Mouse (Mus musculus): Measurements from ENCODE around the gene Cited1. TPM values are rescaled to one million over a fixed set of nuclear protein-coding genes. Genes with fewer than 3 reads are reported as not detected.
"Not testable (repeated sequence)": the region's sequence is repeated elsewhere in the genome, so short reads cannot be mapped to it uniquely, and the experiment has no call there.

Gene Cited1
- total RNA-seq (2021) = 1 to 10 TPM; 2.8 to 4.1 TPM

GRCm38 (mm10) chrX:102251937-102252860, at the start of gene Cited1:
TSS of gene Cited1 (minus strand) at chrX:102252181.
- intact Hi-C loops (cut with DNase I) = no loop called here
- peak; percentile 43 to 52 for DNase-seq (ENCODE audit: low spot score in 2 of 2)

GRCm38 (mm10) chrX:102284889-102285288, 32.9 kb upstream of the Cited1 start:
- intact Hi-C loops (cut with DNase I) = no loop called here
- DNase-seq (ENCODE audit: low spot score in 2 of 2) = no peak

GRCm38 (mm10) chrX:102262620-102263345, 10.8 kb upstream of the Cited1 start:
- no peak for DNase-seq (ENCODE audit: low spot score in 2 of 2)
- intact Hi-C loops (cut with DNase I) = no loop called here

GRCm38 (mm10) chrX:102259772-102260171, 7.8 kb upstream of the Cited1 start:
- intact Hi-C loops (cut with DNase I) = no loop called here
- DNase-seq (ENCODE audit: low spot score in 2 of 2) = no peak

GRCm38 (mm10) chrX:102253892-102254291, 1.9 kb upstream of the Cited1 start:
- intact Hi-C loops (cut with DNase I) = no loop called here
- DNase-seq (ENCODE audit: low spot score in 2 of 2) = peak; percentile 11 to 15

- peak; percentile 6 to 7 for DNase-seq (ENCODE audit: low spot score in 2 of 2)
- intact Hi-C loops (cut with DNase I) = no loop called here
Measured at GRCm38 (mm10) chrX:102251221-102251936, 602 bp downstream of the Cited1 start.

GRCm38 (mm10) chrX:102250891-102251170, 1.1 kb downstream of the Cited1 start:
- intact Hi-C loops (cut with DNase I) = no loop called here
- no peak for DNase-seq (ENCODE audit: low spot score in 2 of 2)

GRCm38 (mm10) chrX:102250150-102250890, 1.7 kb downstream of the Cited1 start:
- DNase-seq (ENCODE audit: low spot score in 2 of 2) = peak in 1 of 2 experiments; percentile 4
- intact Hi-C loops (cut with DNase I) = no loop called here

GRCm38 (mm10) chrX:102244334-102244733, 7.6 kb downstream of the Cited1 start:
- DNase-seq (ENCODE audit: low spot score in 2 of 2) = no peak
- intact Hi-C loops (cut with DNase I) = no loop called here

- intact Hi-C loops (cut with DNase I) = no loop called here
- peak in 1 of 2 experiments; percentile 6 for DNase-seq (ENCODE audit: low spot score in 2 of 2)
Measured at GRCm38 (mm10) chrX:102219126-102219525, 32.9 kb downstream of the Cited1 start.

- DNase-seq (ENCODE audit: low spot score in 2 of 2) = peak in 1 of 2 experiments; percentile 3
- intact Hi-C loops (cut with DNase I) = not testable (repeated sequence)
Measured at GRCm38 (mm10) chrX:102215356-102215755, 36.6 kb downstream of the Cited1 start.

Small RNA genes within 50 kb of the gene (microRNA-seq; reads per million reads assigned to microRNA genes)
- gene Gm26318 = not detected

Other genes starting within 250 kb of the Cited1 start
- gene Rtl5, start 180.9 kb downstream of the Cited1 start, total RNA-seq (2021) = 10 to 100 TPM; 14.7 to 20.6 TPM
- gene Pin4, start 132.7 kb downstream of the Cited1 start, total RNA-seq (2021) = 10 to 100 TPM; 23.1 to 32.8 TPM
- gene Ercc6l, start 95.1 kb downstream of the Cited1 start, total RNA-seq (2021) = under 1 TPM; 0.11 to 0.12 TPM
- gene Rps4x, start 62.8 kb downstream of the Cited1 start, total RNA-seq (2021) = 100 to 1,000 TPM; 404 to 405 TPM

All from left cerebral cortex, postnatal 36 days (tissue).